Mouse (Mus musculus): ENCODE results near the gene Uck1. TPM values are rescaled to one million over a fixed set of nuclear protein-coding genes. Genes with fewer than 3 reads are reported as not detected.
A peak's percentile ranks its signal among the peaks of the same experiment; 100 is the strongest.

The Uck1 gene
- total and polyA plus RNA-seq, 2 experiments from 2014 or later: 32.1 to 55.1 TPM

- no peak overlapping the region for H3K9ac ChIP-seq (replicated peaks; ENCODE audit: low read depth, low read length)
These were observed 34.4 kb upstream of the Uck1 start for GRCm38 (mm10) chr2:32294348-32294747.

GRCm38 (mm10) chr2:32289578-32289977 is 29.6 kb upstream of the Uck1 start:
- no peak for TF ChIP-seq EP300 (IDR thresholded peaks at IDR 0.05; ENCODE audit: low read depth)
- peak; percentile 55 for TF ChIP-seq CTCF (IDR thresholded peaks at IDR 0.05; ENCODE audit: low read depth)
- no peaks in the 10 kb centered on the region for H3K9me3 ChIP-seq (replicated peaks; ENCODE audit: control insufficient read depth, low read length)
- DNase-seq (ENCODE audit: low spot score) (peak; percentile 24), ATAC-seq (ENCODE audit: insufficient read depth, low read depth) (no peak)
- H3K36me3 ChIP-seq (replicated peaks; ENCODE audit: control insufficient read depth, insufficient read depth, low read length): peaks cover 26% of the 10 kb centered on the region
- H3K4me1 ChIP-seq (ENCODE audit: control insufficient read depth, insufficient read depth): peaks cover 24% of the 10 kb centered on the region
- H3K4me3 ChIP-seq (ENCODE audit: low read depth, low read length): no peak overlapping the region
- H3K9ac ChIP-seq (replicated peaks; ENCODE audit: low read depth, low read length): no peak overlapping the region
- H3K27ac ChIP-seq (ENCODE audit: low read depth): no peak overlapping the region
- H3K27me3 ChIP-seq (ENCODE audit: control insufficient read depth, insufficient read depth, low read length): no peaks in the 10 kb centered on the region
- peak overlapping the region; percentile 69; the same call in 1 of the 2 replicates for H3K4me2 ChIP-seq (ENCODE audit: low read depth, low read length)

More at GRCm38 (mm10) chr2:32294348-32294747, 34.4 kb upstream of the Uck1 start:
- Histone ChIP-seq H3K27me3 (ENCODE audit: control insufficient read depth, insufficient read depth, low read length) (no peaks in the 10 kb centered on the region), H3K4me1 (ENCODE audit: control insufficient read depth, insufficient read depth) (peaks cover 15% of the 10 kb centered on the region), H3K36me3 (replicated peaks; ENCODE audit: control insufficient read depth, insufficient read depth, low read length) (peaks cover 57% of the 10 kb centered on the region), H3K4me2 (ENCODE audit: low read depth, low read length) (no peak overlapping the region), H3K27ac (ENCODE audit: low read depth) (peak overlapping the region; percentile 49), H3K4me3 (ENCODE audit: low read depth, low read length) (no peak overlapping the region), H3K9me3 (replicated peaks; ENCODE audit: control insufficient read depth, low read length) (no peaks in the 10 kb centered on the region)
- ATAC-seq (ENCODE audit: insufficient read depth, low read depth): peak; percentile 86
- WGBS: 21% methylated on average over 8 of the region's 8 CpGs
- TF ChIP-seq CTCF (IDR thresholded peaks at IDR 0.05; ENCODE audit: low read depth): no peak
- no peak for TF ChIP-seq EP300 (IDR thresholded peaks at IDR 0.05; ENCODE audit: low read depth)
- DNase-seq (ENCODE audit: low spot score): peak; percentile 82

- H3K4me2 ChIP-seq (ENCODE audit: low read depth, low read length): peak overlapping the region; percentile 69
- peaks cover 14% of the 10 kb centered on the region; the same call in 1 of the 2 replicates for H3K4me1 ChIP-seq (ENCODE audit: control insufficient read depth, insufficient read depth)
- peak; percentile 46 for DNase-seq (ENCODE audit: low spot score)
- peak overlapping the region; percentile 85 for H3K27ac ChIP-seq (ENCODE audit: low read depth)
- no peak for TF ChIP-seq CTCF (IDR thresholded peaks at IDR 0.05; ENCODE audit: low read depth)
- TF ChIP-seq EP300 (IDR thresholded peaks at IDR 0.05; ENCODE audit: low read depth): no peak
- H3K4me3 ChIP-seq (ENCODE audit: low read depth, low read length): peak overlapping the region; percentile 84
- peak; percentile 44 for ATAC-seq (ENCODE audit: insufficient read depth, low read depth)
- no peaks in the 10 kb centered on the region for H3K9me3 ChIP-seq (replicated peaks; ENCODE audit: control insufficient read depth, low read length)
- peak overlapping the region; percentile 83 for H3K9ac ChIP-seq (replicated peaks; ENCODE audit: low read depth, low read length)
- under 1% methylated on average over 29 of the region's 29 CpGs for WGBS
- peaks cover 29% of the 10 kb centered on the region for H3K36me3 ChIP-seq (replicated peaks; ENCODE audit: control insufficient read depth, insufficient read depth, low read length)
- H3K27me3 ChIP-seq (ENCODE audit: control insufficient read depth, insufficient read depth, low read length): no peaks in the 10 kb centered on the region
These were observed 28.5 kb upstream of the Uck1 start for GRCm38 (mm10) chr2:32288371-32288931.

- DNase-seq (ENCODE audit: low spot score): peak; percentile 100
- WGBS: under 1% methylated on average over 40 of the region's 41 CpGs
- Histone ChIP-seq H3K27ac (ENCODE audit: low read depth) (peak within 1 kb of the TSS; percentile 89), H3K36me3 (replicated peaks; ENCODE audit: control insufficient read depth, insufficient read depth, low read length) (peaks cover 25% of the 10 kb centered on the region; the same call in 1 of the 2 replicates), H3K9ac (replicated peaks; ENCODE audit: low read depth, low read length) (peak within 1 kb of the TSS; percentile 93), H3K4me3 (ENCODE audit: low read depth, low read length) (peak within 1 kb of the TSS; percentile 84), H3K4me1 (ENCODE audit: control insufficient read depth, insufficient read depth) (peaks cover 14% of the 10 kb centered on the region; the same call in 1 of the 2 replicates), H3K27me3 (ENCODE audit: control insufficient read depth, insufficient read depth, low read length) (no peaks in the 10 kb centered on the region), H3K9me3 (replicated peaks; ENCODE audit: control insufficient read depth, low read length) (no peaks in the 10 kb centered on the region), H3K4me2 (ENCODE audit: low read depth, low read length) (peak within 1 kb of the TSS; percentile 86)
- TF ChIP-seq EP300 (IDR thresholded peaks at IDR 0.05; ENCODE audit: low read depth) (no peak), CTCF (IDR thresholded peaks at IDR 0.05; ENCODE audit: low read depth) (no peak)
- ATAC-seq (ENCODE audit: insufficient read depth, low read depth): peak; percentile 98
These were observed 28.0 kb upstream of the Uck1 start, which contains the start of gene Swi5 for GRCm38 (mm10) chr2:32287923-32288367. Gene Swi5 (minus strand): TSS chr2:32288075.

- H3K9ac ChIP-seq (replicated peaks; ENCODE audit: low read depth, low read length): peak within 1 kb of the TSS; percentile 93
- peaks cover 14% of the 10 kb centered on the region for H3K4me1 ChIP-seq (ENCODE audit: control insufficient read depth, insufficient read depth)
- H3K4me3 ChIP-seq (ENCODE audit: low read depth, low read length): peak within 1 kb of the TSS; percentile 84
- under 1% methylated on average over 20 of the region's 23 CpGs for WGBS
- H3K9me3 ChIP-seq (replicated peaks; ENCODE audit: control insufficient read depth, low read length): no peaks in the 10 kb centered on the region
- peak within 1 kb of the TSS; percentile 89 for H3K27ac ChIP-seq (ENCODE audit: low read depth)
- H3K27me3 ChIP-seq (ENCODE audit: control insufficient read depth, insufficient read depth, low read length): no peaks in the 10 kb centered on the region
- peak within 1 kb of the TSS; percentile 86 for H3K4me2 ChIP-seq (ENCODE audit: low read depth, low read length)
- TF ChIP-seq EP300 (IDR thresholded peaks at IDR 0.05; ENCODE audit: low read depth) (no peak), CTCF (IDR thresholded peaks at IDR 0.05; ENCODE audit: low read depth) (no peak)
- H3K36me3 ChIP-seq (replicated peaks; ENCODE audit: control insufficient read depth, insufficient read depth, low read length): peaks cover 23% of the 10 kb centered on the region; the same call in 1 of the 2 replicates
- DNase-seq (ENCODE audit: low spot score) (peak; percentile 14), ATAC-seq (ENCODE audit: insufficient read depth, low read depth) (no peak)
These were observed 27.4 kb upstream of the Uck1 start, which contains the start of gene Golga2 for GRCm38 (mm10) chr2:32287334-32287840. Gene Golga2 (plus strand): TSS chr2:32287384.
